Mouse (Mus musculus) bone marrow, adult 2 months (tissue): ENCODE data around the gene Ncoa4.

Source experiments
- CTCF ChIP-seq: fragments of 200-500 bp; IDR thresholded peaks from 2 replicates; pipeline ENCODE4 v1.5.1; 2011; ENCODE audit warnings: low read length, control low read depth; ENCODE audit not compliant: control insufficient read depth, insufficient read depth
- POLR2A ChIP-seq: fragments of 200-500 bp; IDR thresholded peaks from 2 replicates; pipeline ENCODE4 v1.6.1; 2011; ENCODE audit warnings: low read depth, mild to moderate bottlenecking, control low read depth, low read length, borderline replicate concordance; ENCODE audit not compliant: control insufficient read depth

DNA sequence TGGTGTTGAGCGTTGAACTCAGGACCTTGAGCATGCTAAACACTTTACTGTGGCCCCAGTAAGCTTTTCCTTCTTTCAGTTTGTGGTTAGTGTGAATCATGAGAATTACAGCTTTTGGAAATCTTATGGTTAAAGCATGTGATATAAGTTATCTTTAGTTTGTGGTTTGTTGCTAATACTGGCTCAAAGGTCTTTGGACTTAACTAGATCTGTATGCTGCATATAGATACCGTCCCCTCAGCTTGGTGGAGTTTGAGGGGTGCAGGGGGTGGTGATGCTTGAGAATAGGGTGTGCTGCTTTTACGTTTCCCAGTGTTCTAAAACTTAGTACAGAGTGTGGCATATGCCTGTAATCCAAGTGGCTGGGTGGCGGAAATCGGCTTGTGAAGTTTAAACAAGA, 7.7 kb downstream of the Ncoa4 start:
- TF ChIP-seq CTCF (no peak), POLR2A (no peak)
